Mouse (Mus musculus) brain, embryonic 14.5 days (tissue): ENCODE data around the gene Slc26a8.

ENCODE experiments used
- CTCF ChIP-seq: fragments of 200-500 bp; IDR thresholded peaks from 2 replicates; pipeline ENCODE4 v1.5.1; 2012; ENCODE audit warnings: inconsistent platforms, mild to moderate bottlenecking, moderate library complexity, borderline replicate concordance; ENCODE audit not compliant: insufficient read depth, insufficient read length; ENCODE audit errors: extremely low read depth
- POLR2A ChIP-seq: fragments of 200-500 bp; IDR thresholded peaks from 2 replicates; pipeline ENCODE4 v1.6.1; 2012; ENCODE audit warnings: mild to moderate bottlenecking, inconsistent platforms, borderline replicate concordance; ENCODE audit not compliant: poor library complexity, insufficient read depth, insufficient read length, severe bottlenecking; ENCODE audit errors: extremely low read depth

DNA sequence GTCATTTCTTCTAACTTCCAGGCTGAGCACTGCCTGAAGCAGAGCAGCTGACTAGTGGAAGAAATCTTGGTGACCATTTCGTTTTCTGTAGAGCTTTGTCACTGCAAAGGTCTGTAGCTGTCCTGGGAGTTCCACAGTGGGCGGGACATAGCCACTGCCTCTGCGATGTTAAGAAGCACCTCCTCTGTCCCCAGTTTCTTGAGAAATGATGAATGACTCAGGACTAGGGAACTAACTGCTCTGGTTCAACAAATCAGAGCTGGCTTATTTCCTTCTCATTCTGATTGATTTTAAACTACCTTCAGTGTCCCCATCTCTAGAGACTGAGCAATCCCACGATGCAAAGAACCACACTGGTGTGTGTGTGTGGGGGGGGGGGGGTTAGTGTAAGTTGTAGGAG is 45.9 kb downstream of the Slc26a8 start:
- TF ChIP-seq CTCF (no peak), POLR2A (no peak)
